Mouse (Mus musculus) kidney, adult 2 months (tissue): ENCODE results near the gene Polr2e. TPM values are rescaled to one million over a fixed set of nuclear protein-coding genes. Genes with fewer than 3 reads are reported as not detected.

ENCODE experiments used
- DNase-seq: peaks from one replicate; pipeline ENCODE4 v3.0.0; 2021
- H3K27ac ChIP-seq: fragments of 200-500 bp; 2 replicates; pipeline ENCODE4 v1.5.1; 2012; ENCODE audit warnings: low read depth, low read length, control low read depth, inconsistent platforms; ENCODE audit not compliant: insufficient read depth
- H3K27me3 ChIP-seq: fragments of 200-500 bp; replicated peaks from 2 replicates; pipeline ENCODE4 v1.6.1; 2012; ENCODE audit warnings: mild to moderate bottlenecking, moderate library complexity, low read length, inconsistent platforms; ENCODE audit not compliant: control insufficient read depth, insufficient read depth
- H3K36me3 ChIP-seq: fragments of 200-500 bp; 2 replicates; pipeline ENCODE4 v1.6.1; 2012; ENCODE audit warnings: mild to moderate bottlenecking, moderate library complexity, low read length, inconsistent platforms; ENCODE audit not compliant: control insufficient read depth, insufficient read depth
- H3K4me1 ChIP-seq: fragments of 200-500 bp; 2 replicates; pipeline ENCODE4 v1.6.1; 2011; ENCODE audit warnings: low read length; ENCODE audit not compliant: control insufficient read depth, insufficient read depth
- H3K4me3 ChIP-seq: fragments of 200-500 bp; 2 replicates; pipeline ENCODE4 v1.5.1; 2011; ENCODE audit warnings: mild to moderate bottlenecking, low read depth, low read length, control low read depth; ENCODE audit not compliant: insufficient read depth
- CTCF ChIP-seq: fragments of 200-500 bp; conservative IDR thresholded peaks from 2 replicates; pipeline ENCODE4 v1.5.1; 2011; ENCODE audit warnings: low read depth, mild to moderate bottlenecking, control low read depth, low read length, moderate library complexity, mixed read lengths; ENCODE audit not compliant: insufficient read depth, insufficient read length
- POLR2A ChIP-seq: fragments of 200-500 bp; IDR thresholded peaks from one replicate; pipeline ENCODE4 v1.6.1; 2011; ENCODE audit warnings: low read depth, low read length, control low read depth
- WGBS: fragments of 180-500 bp; shearing (Covaris S2); methylation state at CpG from one replicate; pipeline ENCODE4 v1.1.7; 2018; 5-methylcytosine and 5-hydroxymethylcytosine counted together
- polyA plus RNA-seq: library from polyadenylated mRNA; depleted of rRNA; stranded (reverse); fragments of >200 nt; gene quantifications from 2 replicates; pipeline ENCODE4 v1.2.3, GENCODE M21; 2012

Polr2e gene
- polyA plus RNA-seq, 1 experiment: 235 TPM

- 92% methylated on average over 6 of the region's 6 CpGs for WGBS
- Histone ChIP-seq H3K27me3 (no peaks in the 10 kb centered on the region), H3K27ac (no peak overlapping the region), H3K4me1 (peaks cover 6% of the 10 kb centered on the region), H3K4me3 (no peak overlapping the region), H3K36me3 (no peaks in the 10 kb centered on the region)
- TF ChIP-seq POLR2A (no peak), CTCF (0 out of 2 replicates have a peak, but pooled peaks have one; percentile 10)
- DNase-seq: no peak
Observed at GRCm38 (mm10) chr10:79991548-79991947, 48.0 kb downstream of the Polr2e start.

DNA sequence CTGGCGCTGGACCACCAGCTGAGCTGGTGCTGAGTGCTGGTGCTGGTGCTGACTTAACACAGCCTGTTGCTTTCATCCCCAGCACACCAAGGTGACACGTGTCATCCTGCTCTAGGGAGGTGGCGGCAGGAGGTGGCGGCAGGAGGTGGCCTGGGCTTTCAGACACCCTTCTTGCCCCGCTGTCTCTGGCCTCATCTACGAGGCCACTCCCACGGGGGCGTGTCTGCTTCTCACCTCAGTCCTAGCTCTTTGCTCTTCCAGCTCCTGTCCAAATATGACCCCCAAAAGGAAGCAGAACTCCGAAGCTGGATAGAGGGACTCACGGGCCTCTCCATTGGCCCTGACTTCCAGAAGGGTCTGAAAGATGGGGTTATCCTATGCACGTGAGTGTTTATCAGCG, 48.5 kb downstream of the Polr2e start:
- H3K27me3 ChIP-seq: no peaks in the 10 kb centered on the region
- DNase-seq: no peak
- TF ChIP-seq CTCF: no peak
- TF ChIP-seq POLR2A: no peak
- H3K4me1 ChIP-seq: peaks cover 9% of the 10 kb centered on the region
- WGBS: 73% methylated on average over 12 of the region's 12 CpGs
- H3K27ac ChIP-seq: no peak overlapping the region
- H3K4me3 ChIP-seq: no peak overlapping the region
- no peaks in the 10 kb centered on the region for H3K36me3 ChIP-seq

DNA sequence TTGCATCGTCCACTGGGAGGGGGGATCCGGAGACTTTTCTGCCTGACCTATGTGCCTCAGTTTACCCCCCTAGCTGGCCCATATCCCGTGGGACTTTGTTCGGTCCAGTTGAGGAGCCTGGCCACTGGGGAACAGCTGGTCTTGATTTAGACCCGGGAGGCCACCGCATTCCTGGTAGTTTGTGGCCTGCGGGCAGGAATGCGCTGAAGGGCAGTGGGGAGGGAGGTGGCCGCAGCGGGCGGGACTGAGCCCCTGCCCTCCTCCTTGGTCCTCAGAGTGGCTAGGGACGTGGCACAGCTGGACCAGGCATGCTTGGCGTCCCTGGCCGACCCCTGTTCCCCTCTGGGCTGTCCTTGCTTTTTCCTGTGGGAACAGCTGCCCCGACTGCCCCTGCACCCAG, 49.7 kb downstream of the Polr2e start:
- Histone ChIP-seq H3K36me3 (no peaks in the 10 kb centered on the region), H3K4me3 (peak overlapping the region; percentile 73), H3K27me3 (no peaks in the 10 kb centered on the region), H3K27ac (peak overlapping the region; percentile 44; the same call in 1 of the 2 replicates), H3K4me1 (peaks cover 15% of the 10 kb centered on the region)
- no peak for DNase-seq
- TF ChIP-seq CTCF: no peak
- no peak for TF ChIP-seq POLR2A
- 13% methylated on average over 15 of the region's 15 CpGs for WGBS

GRCm38 (mm10) chr10:79989272-79989786, 50.3 kb downstream of the Polr2e start:
- WGBS: 43% methylated on average over 8 of the region's 8 CpGs
- Histone ChIP-seq H3K27ac (peak overlapping the region; percentile 44; the same call in 1 of the 2 replicates), H3K27me3 (no peaks in the 10 kb centered on the region), H3K4me3 (peak overlapping the region; percentile 73), H3K4me1 (peaks cover 15% of the 10 kb centered on the region), H3K36me3 (no peaks in the 10 kb centered on the region)
- DNase-seq: no peak
- TF ChIP-seq POLR2A (no peak), CTCF (no peak)

GRCm38 (mm10) chr10:79988506-79989271, 50.9 kb downstream of the Polr2e start, which contains the start of gene Cnn2:
Cnn2 (plus strand) TSS chr10:79988584.
- WGBS: 2% methylated on average over 59 of the region's 59 CpGs
- peak; percentile 76 for DNase-seq
- no peaks in the 10 kb centered on the region for H3K36me3 ChIP-seq

DNA sequence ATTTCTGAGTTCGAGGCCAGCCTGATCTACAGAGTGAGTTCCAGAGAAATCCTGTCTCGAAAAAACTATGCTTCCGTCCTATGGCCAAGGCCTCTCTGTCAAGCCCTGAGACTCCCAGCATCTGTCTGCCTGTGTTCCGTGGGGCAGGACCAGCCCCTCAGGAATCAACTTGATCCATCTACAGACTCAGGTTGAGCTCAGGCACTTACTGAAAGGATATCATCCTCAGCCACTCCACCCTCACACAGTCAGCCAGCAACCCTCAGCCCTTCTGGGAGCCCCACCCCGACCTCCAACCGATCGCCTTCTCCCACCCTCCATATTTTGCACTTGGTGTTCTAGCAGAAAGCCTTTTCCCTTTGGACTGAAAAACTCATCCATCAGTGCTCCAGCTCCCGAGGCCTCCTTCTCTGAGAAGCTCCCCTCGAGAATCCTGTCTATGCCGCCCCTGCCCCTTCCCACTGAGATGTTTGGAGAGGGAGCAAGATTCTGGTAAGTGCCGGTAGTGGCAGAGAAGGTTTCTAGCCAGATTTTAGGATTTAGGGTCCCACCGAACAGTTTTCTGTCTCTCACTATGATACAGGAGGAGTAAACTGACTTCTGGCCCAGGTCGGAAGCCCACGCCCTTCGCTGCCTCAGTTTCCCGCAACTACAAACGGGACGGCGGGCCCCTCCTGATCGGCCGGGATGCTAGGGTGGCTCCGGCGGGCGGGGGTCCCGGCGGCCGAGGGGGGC, 51.7 kb downstream of the Polr2e start:
- no peak for DNase-seq
- no peak for TF ChIP-seq POLR2A
- TF ChIP-seq CTCF: no peak
- WGBS: 23% methylated on average over 27 of the region's 27 CpGs
- Histone ChIP-seq H3K4me1 (peaks cover 16% of the 10 kb centered on the region), H3K36me3 (no peaks in the 10 kb centered on the region), H3K27me3 (no peaks in the 10 kb centered on the region), H3K27ac (peak overlapping the region; percentile 84), H3K4me3 (peak overlapping the region; percentile 73)

More at GRCm38 (mm10) chr10:79988506-79989271, 50.9 kb downstream of the Polr2e start, which contains the start of gene Cnn2:
- no peak for TF ChIP-seq POLR2A
- no peak for TF ChIP-seq CTCF
- Histone ChIP-seq H3K4me1 (peaks cover 15% of the 10 kb centered on the region), H3K4me3 (peak within 1 kb of the TSS; percentile 73), H3K27me3 (no peaks in the 10 kb centered on the region), H3K27ac (peak within 1 kb of the TSS; percentile 84)
